Mouse (Mus musculus): ENCODE data around the gene Yme1l1. TPM values are rescaled to one million over a fixed set of nuclear protein-coding genes. Genes with fewer than 3 reads are reported as not detected.

Gene Yme1l1
- total RNA-seq (2023), result 10 to 100 TPM; 80.3 to 86.9 TPM

DNA sequence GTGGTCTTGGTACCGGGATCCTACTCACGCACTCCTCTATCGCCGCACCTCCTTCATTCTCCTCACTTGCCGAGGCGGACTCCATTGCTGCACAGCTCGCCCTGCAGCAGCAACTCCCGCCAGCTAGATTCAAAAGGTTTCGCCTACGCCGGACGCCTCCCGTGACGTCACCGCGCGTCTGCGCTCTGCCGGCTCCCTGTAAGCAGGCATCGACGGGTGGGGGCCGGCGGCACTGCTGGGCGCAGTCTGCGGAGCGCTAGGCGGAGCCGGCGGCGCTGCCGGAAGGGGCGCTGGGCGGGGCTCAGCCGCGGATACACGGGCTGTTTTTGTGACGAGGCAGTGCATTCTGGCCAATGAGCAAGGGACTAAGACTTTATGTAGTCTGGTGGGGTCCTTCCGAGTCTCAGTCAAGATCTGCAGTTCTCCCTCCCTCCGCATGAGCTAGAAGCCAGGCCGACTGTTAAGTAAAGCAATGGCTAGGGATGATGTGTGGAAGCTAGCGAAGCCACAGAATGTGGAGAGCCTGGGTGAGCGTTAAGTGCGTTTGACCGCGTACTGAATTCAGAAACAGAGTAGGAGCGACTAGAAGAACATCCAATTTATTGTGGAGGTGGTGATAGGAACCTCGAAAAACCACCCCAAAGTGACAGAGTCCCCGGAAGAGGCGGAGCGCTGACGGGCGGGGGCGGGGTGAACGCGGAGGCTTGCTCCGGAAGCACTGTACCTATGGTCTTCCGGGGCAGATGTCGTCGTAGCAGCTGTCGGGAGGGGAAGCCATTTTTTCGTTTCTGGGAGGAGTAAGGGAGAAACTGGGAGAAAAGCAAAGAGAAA is at the start of gene Yme1l1, which contains the start of gene Mastl:
Gene Yme1l1, plus strand, starts transcription at position 593 of the 831 bp plus-strand sequence.
Gene Mastl, minus strand, starts transcription at position 248 of the 831 bp plus-strand sequence.

DNA sequence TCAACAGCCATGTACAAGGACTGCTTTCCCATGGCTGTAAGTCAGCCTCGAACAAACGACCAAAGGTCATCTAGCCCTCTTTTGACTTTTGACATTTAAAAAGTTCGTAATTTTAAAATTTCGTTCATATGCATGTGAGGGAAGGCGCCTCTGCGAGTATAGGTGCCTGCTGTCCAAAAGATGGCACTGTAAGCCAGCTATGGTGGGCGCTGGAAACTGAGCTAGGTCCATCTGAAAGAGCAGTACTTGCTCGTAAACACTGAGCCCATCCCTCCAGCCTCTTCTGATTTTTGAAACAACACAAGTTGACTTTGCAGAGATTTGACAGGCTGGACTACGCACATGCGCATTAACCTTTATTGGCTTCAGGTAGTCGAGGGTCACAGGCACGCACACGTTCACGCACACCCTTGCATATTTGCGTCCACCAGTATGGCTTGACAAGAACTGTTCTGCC is 50.9 kb downstream of the Yme1l1 start, which contains the start of gene 4931423N10Rik:
Gene 4931423N10Rik, plus strand, starts transcription at position 407 of the 457 bp plus-strand sequence.

Other genes with a start within 250 kb of the Yme1l1 start
- 100 to 1,000 TPM; 125 to 149 TPM for gene Abi1, start 116.1 kb upstream of the Yme1l1 start, total RNA-seq (2023)
- 10 to 100 TPM; 29.2 to 30.8 TPM for gene Acbd5, start 88.2 kb upstream of the Yme1l1 start, total RNA-seq (2023)
- gene Mastl, start 345 bp upstream of the Yme1l1 start, total RNA-seq (2023), result 1 to 10 TPM; 8.2 to 9.8 TPM
- not detected for gene 4931423N10Rik, start 51.1 kb downstream of the Yme1l1 start, total RNA-seq (2023)
- not detected for gene Nxph2, start 164.9 kb downstream of the Yme1l1 start, total RNA-seq (2023)

Measured in neutrophil, adult 83 days (primary cell).